24 mouse cellular contexts compared by ENCODE assay signal in genomic region chr4:57885186-57885585, GRCm38 (mm10). TPM values are rescaled to one million over a fixed set of nuclear protein-coding genes. Genes with fewer than 3 reads are reported as not detected.
DNase-seq lines count a peak whose midpoint lies in the region; ATAC-seq and TF ChIP-seq lines count a peak whose summit lies in the region.
"Had no signal": no experiment of that assay in that cellular context is flagged by ENCODE, and none has a peak within 500 bp of the region (broad histone marks: within the 10 kb centered on the region; RNA-seq: fewer than 3 reads in every experiment).

No protein-coding gene starts in this region.

- H3K27me3 ChIP-seq in heart, embryonic 10.5 days (ENCODE audit: insufficient read depth, poor library complexity, severe bottlenecking): no peaks in the 10 kb centered on the region
- H3K27me3 ChIP-seq in intestine, postnatal 0 days (replicated peaks; ENCODE audit: control insufficient read depth, insufficient read depth, low read length): no peaks in the 10 kb centered on the region
- H3K27me3 ChIP-seq: CH12.LX; heart, embryonic 13.5 days; hindbrain, embryonic 13.5 days; Patski had no signal

- no peak for TF ChIP-seq CTCF in embryonic fibroblast, embryonic 13.5 days (IDR thresholded peaks at IDR 0.05; ENCODE audit: borderline replicate concordance, insufficient read depth, low read length)
- no peak for TF ChIP-seq CTCF in intestine, postnatal 0 days (IDR thresholded peaks at IDR 0.05; ENCODE audit: low read depth)

- no peak overlapping the region for H3K4me3 ChIP-seq in heart, embryonic 10.5 days
- H3K4me3 ChIP-seq in embryonic fibroblast, embryonic 13.5 days (ENCODE audit: insufficient read depth, low read length): no peak overlapping the region
- no peak overlapping the region for H3K4me3 ChIP-seq in intestine, postnatal 0 days (ENCODE audit: low read depth, low read length)
- H3K4me3 ChIP-seq: embryonic facial prominence, embryonic 10.5 days; erythroblast, embryonic 14.5 days; forebrain, embryonic 10.5 days; gastrocnemius, adult 2 months; heart, embryonic 13.5 days; hindbrain, embryonic 13.5 days had no signal

- 66% methylated on average over 2 of the region's 2 CpGs for WGBS in heart, embryonic 10.5 days
- 69% methylated on average over 2 of the region's 2 CpGs for WGBS in intestine, postnatal 0 days

- no peak overlapping the region for H3K9ac ChIP-seq in intestine, postnatal 0 days (ENCODE audit: low read depth, low read length)
- H3K9ac ChIP-seq: heart, embryonic 13.5 days; hindbrain, embryonic 13.5 days had no signal

- H3K4me2 ChIP-seq in intestine, postnatal 0 days (replicated peaks; ENCODE audit: low read depth): no peak overlapping the region
- H3K4me2 ChIP-seq: heart, embryonic 13.5 days; hindbrain, embryonic 13.5 days had no signal

- no peak overlapping the region for H3K27ac ChIP-seq in heart, embryonic 10.5 days
- H3K27ac ChIP-seq in embryonic fibroblast, embryonic 13.5 days (ENCODE audit: insufficient read depth, low read length): peak overlapping the region; percentile 26; the same call in 1 of the 2 replicates
- no peak overlapping the region for H3K27ac ChIP-seq in intestine, postnatal 0 days (ENCODE audit: low read depth, low read length)
- H3K27ac ChIP-seq: embryonic facial prominence, embryonic 10.5 days; forebrain, embryonic 10.5 days; gastrocnemius, adult 2 months; hindbrain, embryonic 13.5 days; hindbrain, postnatal 0 days had no signal

- H3K4me1 ChIP-seq in heart, embryonic 10.5 days: peaks cover 43% of the 10 kb centered on the region
- H3K4me1 ChIP-seq in embryonic fibroblast, embryonic 13.5 days (ENCODE audit: control insufficient read depth, insufficient read depth, low read length): peaks cover 17% of the 10 kb centered on the region; the same call in 1 of the 2 replicates
- H3K4me1 ChIP-seq in intestine, postnatal 0 days (replicated peaks; ENCODE audit: control insufficient read depth, insufficient read depth, low read length): no peaks in the 10 kb centered on the region

- H3K9me3 ChIP-seq in heart, embryonic 10.5 days: no peaks in the 10 kb centered on the region
- no peaks in the 10 kb centered on the region for H3K9me3 ChIP-seq in intestine, postnatal 0 days (ENCODE audit: control insufficient read depth)
- H3K9me3 ChIP-seq: embryonic facial prominence, embryonic 10.5 days; forebrain, embryonic 10.5 days; heart, embryonic 13.5 days; hindbrain, embryonic 13.5 days had no signal

- TF ChIP-seq POLR2A in embryonic fibroblast, embryonic 13.5 days (IDR thresholded peaks at IDR 0.05; ENCODE audit: low read depth, low read length): no peak

- peak; percentile 56 to 85 for DNase-seq in adrenal gland, adult (ENCODE audit: inconsistent age in 2 of 2, low spot score in 1 of 2)
- no peak for DNase-seq in adrenal gland, adult 18-20 months (ENCODE audit: low spot score in 2 of 2)
- DNase-seq in heart, embryonic 10.5 days (ENCODE audit: low spot score): peak; percentile 42
- DNase-seq in heart, adult 8-10 months (ENCODE audit: low spot score): no peak
- peak; percentile 34 for DNase-seq in adrenal gland, postnatal 10 days
- DNase-seq: cerebellum, adult 2 months; cerebellum, postnatal 10 days; gastrocnemius, adult 2 months; gastrocnemius, postnatal 36 days; heart, adult 18-20 months; heart, postnatal 10 days; kidney, adult 18-20 months had no signal

- ATAC-seq in intestine, postnatal 0 days: no peak
- ATAC-seq: activated CD4-positive, CD25-positive, alpha-beta regulatory T cell, adult 4 months; Patski had no signal

- H3K36me3 ChIP-seq in heart, embryonic 10.5 days: peaks cover 6% of the 10 kb centered on the region; the same call in 1 of the 2 replicates
- H3K36me3 ChIP-seq in intestine, postnatal 0 days (ENCODE audit: control insufficient read depth, insufficient read depth): no peaks in the 10 kb centered on the region
- H3K36me3 ChIP-seq: embryonic facial prominence, embryonic 10.5 days; forebrain, embryonic 10.5 days; hindbrain, embryonic 13.5 days had no signal

RNA-seq across cellular contexts. Expression of gene D630039A03Rik, which starts 30.9 kb away (rescaled TPM):
- 10 to 100 TPM in 1 of 2 experiments, 1 to 10 TPM in 1; 9.7 to 14.0 TPM for total RNA-seq in adrenal gland, adult 18-20 months (2021)
- 0.05 and 0.28 TPM in 2 replicates for polyA plus RNA-seq in heart, embryonic 10.5 days (2016; fragmentation: Nextera tagmentation; extraction: Ambion mirVana)
- total RNA-seq in heart, adult 8-10 months (2022): under 1 TPM; 0.09 to 0.25 (median 0.18) TPM
- total RNA-seq in adrenal gland, postnatal 10 days (2021): 1 to 10 TPM; 6.3 to 6.7 TPM
- not detected in 2 replicates for polyA plus RNA-seq in embryonic fibroblast, embryonic 13.5 days (2011; ENCODE audit: insufficient read length, low read depth, missing spikeins)
- 6.6 and 7.0 TPM in 2 replicates for polyA plus RNA-seq in intestine, postnatal 0 days (2015; fragmentation: Nextera tagmentation; extraction: Ambion mirVana)
- total RNA-seq: CH12.LX; gastrocnemius, postnatal 36 days had no signal
- polyA plus RNA-seq: erythroblast, embryonic 14.5 days; forebrain, embryonic 10.5 days; forebrain, embryonic 14.5 days had no signal

Comparison
In these comparisons a context has a peak if more than half of its experiments do, and no peak if none do; other contexts are left out.
1. DNase-seq: peak in adrenal gland, adult (2 of 2), heart, embryonic 10.5 days (single experiment) and adrenal gland, postnatal 10 days (single experiment); none in adrenal gland, adult 18-20 months (0 of 2) and heart, adult 8-10 months (single experiment).
2. RNA of gene D630039A03Rik, which starts 30.9 kb away (total RNA-seq): 9.7 to 14.0 TPM in adrenal gland, adult 18-20 months and 6.3 to 6.7 TPM in adrenal gland, postnatal 10 days; 0.09 to 0.25 TPM in heart, adult 8-10 months; every median in the first group is over 4 times any median in the second.